Mouse (Mus musculus) lung, embryonic 15.5 days (tissue): ENCODE measurements around the gene Zc3h13. TPM values are rescaled to one million over a fixed set of nuclear protein-coding genes. Genes with fewer than 3 reads are reported as not detected.

Experiments used
- ATAC-seq: fragments of 200-750 bp; cut with Nextera tagmentation; 2 replicates; pipeline ENCODE4 v1.8.0; 2017; ENCODE audit warnings: moderate number of reproducible peaks, borderline replicate concordance; ENCODE audit not compliant: low FRiP score, low TSS enrichment; ENCODE audit errors: extremely low read depth
- H3K27ac ChIP-seq: fragments of 300-500 bp; sonication (generic); 2 replicates; pipeline ENCODE4 v1.5.1; 2015; ENCODE audit warnings: moderate library complexity, mild to moderate bottlenecking, inconsistent platforms
- H3K27me3 ChIP-seq: fragments of 300-500 bp; sonication (generic); 2 replicates; pipeline ENCODE4 v1.6.1; 2015; ENCODE audit warnings: inconsistent platforms
- H3K36me3 ChIP-seq: fragments of 300-500 bp; sonication (generic); 2 replicates; pipeline ENCODE4 v1.6.1; 2015; ENCODE audit warnings: inconsistent platforms
- H3K4me1 ChIP-seq: fragments of 300-500 bp; sonication (generic); 2 replicates; pipeline ENCODE4 v1.6.1; 2015; ENCODE audit warnings: inconsistent platforms
- H3K4me2 ChIP-seq: fragments of 300-500 bp; sonication (generic); 2 replicates; pipeline ENCODE4 v1.6.1; 2015; ENCODE audit warnings: inconsistent platforms, mild to moderate bottlenecking, moderate library complexity
- H3K4me3 ChIP-seq: fragments of 300-500 bp; sonication (generic); 2 replicates; pipeline ENCODE4 v1.5.1; 2015; ENCODE audit warnings: mild to moderate bottlenecking, inconsistent platforms
- H3K9ac ChIP-seq: fragments of 300-500 bp; sonication (generic); 2 replicates; pipeline ENCODE4 v1.6.1; 2015; ENCODE audit warnings: inconsistent platforms
- H3K9me3 ChIP-seq: fragments of 300-500 bp; sonication (generic); 2 replicates; pipeline ENCODE4 v1.6.1; 2016; ENCODE audit warnings: inconsistent platforms
- WGBS: fragments of 180-500 bp; shearing (Covaris S2); methylation state at CpG from one replicate; pipeline ENCODE4 v1.1.7; 2015; 5-methylcytosine and 5-hydroxymethylcytosine counted together
- polyA plus RNA-seq: library from polyadenylated mRNA; unstranded; fragments of >200 nt; fragmentation: Nextera tagmentation; extraction: Ambion mirVana; gene quantifications from 2 replicates; pipeline ENCODE4 v1.2.1, GENCODE M21; 2015

The Zc3h13 gene
- polyA plus RNA-seq, 1 experiment from 2014 or later, result 31.2 TPM

GRCm38 (mm10) chr14:75279716-75280115 lies 4.5 kb upstream of the Zc3h13 start:
- Histone ChIP-seq H3K9me3 (no peaks in the 10 kb centered on the region), H3K27me3 (no peaks in the 10 kb centered on the region), H3K4me1 (peaks cover 9% of the 10 kb centered on the region), H3K27ac (no peak overlapping the region), H3K4me3 (no peak overlapping the region), H3K4me2 (no peak overlapping the region), H3K36me3 (no peaks in the 10 kb centered on the region), H3K9ac (no peak overlapping the region)
- ATAC-seq, result no peak
- 79% methylated on average over 6 of the region's 6 CpGs for WGBS

GRCm38 (mm10) chr14:75280406-75280805 lies 3.8 kb upstream of the Zc3h13 start:
- Histone ChIP-seq H3K36me3 (no peaks in the 10 kb centered on the region), H3K27ac (no peak overlapping the region), H3K27me3 (no peaks in the 10 kb centered on the region), H3K4me2 (no peak overlapping the region), H3K4me1 (peaks cover 15% of the 10 kb centered on the region), H3K9ac (no peak overlapping the region), H3K4me3 (no peak overlapping the region), H3K9me3 (no peaks in the 10 kb centered on the region)
- ATAC-seq, result peak; percentile 12; the same call in 1 of the 2 replicates
- WGBS, result 23% methylated on average over 5 of the region's 5 CpGs

GRCm38 (mm10) chr14:75283609-75284192 lies 472 bp upstream of the Zc3h13 start:
- peak overlapping the region; percentile 89 for H3K9ac ChIP-seq
- H3K36me3 ChIP-seq, result no peaks in the 10 kb centered on the region
- no peaks in the 10 kb centered on the region for H3K9me3 ChIP-seq
- peak overlapping the region; percentile 58 for H3K27ac ChIP-seq
- no peaks in the 10 kb centered on the region for H3K27me3 ChIP-seq
- H3K4me3 ChIP-seq, result peak overlapping the region; percentile 97
- H3K4me1 ChIP-seq, result peaks cover 16% of the 10 kb centered on the region
- peak overlapping the region; percentile 78 for H3K4me2 ChIP-seq
- 5% methylated on average over 19 of the region's 19 CpGs for WGBS
- no peak for ATAC-seq

DNA sequence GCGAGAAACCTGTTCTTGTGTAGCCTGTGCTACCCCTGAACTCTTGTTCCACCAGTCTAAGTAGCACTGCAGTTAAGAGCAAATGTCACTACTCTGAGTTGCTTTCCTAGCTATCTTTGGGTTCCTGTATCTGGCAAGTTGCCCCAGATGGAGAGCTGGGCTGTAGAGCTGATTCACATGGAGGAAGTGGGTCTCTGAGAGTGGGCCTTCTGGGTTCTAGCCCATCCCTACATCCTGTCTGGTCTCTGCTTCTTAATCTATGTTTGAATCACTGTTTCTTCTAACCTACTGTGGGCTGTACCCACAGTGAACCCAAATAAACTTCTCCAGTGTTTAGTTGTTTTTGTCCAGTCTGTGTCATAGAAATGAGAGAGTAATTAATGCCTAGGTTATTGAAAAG lies 16.9 kb downstream of the Zc3h13 start:
- Histone ChIP-seq H3K4me1 (no peaks in the 10 kb centered on the region), H3K27me3 (no peaks in the 10 kb centered on the region), H3K4me3 (no peak overlapping the region), H3K27ac (no peak overlapping the region), H3K4me2 (no peak overlapping the region), H3K9me3 (no peaks in the 10 kb centered on the region), H3K9ac (no peak overlapping the region), H3K36me3 (no peaks in the 10 kb centered on the region)
- no peak for ATAC-seq
- 95% methylated on average over 1 of the region's 1 CpGs for WGBS

DNA sequence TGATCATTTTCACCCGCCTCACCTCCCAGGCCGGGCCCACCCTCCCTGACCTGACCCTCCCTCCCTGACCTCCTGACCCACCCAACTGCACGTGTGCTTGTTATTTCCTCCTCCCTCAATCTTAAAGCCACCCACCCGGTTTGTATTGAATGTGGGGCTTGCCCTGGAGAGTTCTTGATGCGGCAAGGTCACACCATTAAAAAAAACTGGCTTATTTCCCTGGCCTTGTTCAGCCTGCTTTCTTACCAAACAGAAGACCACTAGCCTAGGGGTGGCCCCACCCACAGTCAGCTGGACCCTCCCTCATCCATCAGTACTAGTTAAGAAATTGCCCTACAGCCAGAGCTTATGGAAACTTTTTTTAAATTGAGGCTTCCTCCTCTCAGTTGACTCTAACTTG lies 19.6 kb downstream of the Zc3h13 start:
- Histone ChIP-seq H3K4me2 (no peak overlapping the region), H3K27me3 (no peaks in the 10 kb centered on the region), H3K4me1 (no peaks in the 10 kb centered on the region), H3K9me3 (no peaks in the 10 kb centered on the region), H3K4me3 (no peak overlapping the region), H3K36me3 (no peaks in the 10 kb centered on the region), H3K27ac (no peak overlapping the region), H3K9ac (no peak overlapping the region)
- 50% methylated on average over 5 of the region's 5 CpGs for WGBS
- no peak; the same call in 1 of the 2 replicates for ATAC-seq

- Histone ChIP-seq H3K4me3 (no peak overlapping the region), H3K36me3 (no peaks in the 10 kb centered on the region; the same call in 1 of the 2 replicates), H3K27me3 (no peaks in the 10 kb centered on the region), H3K27ac (no peak overlapping the region), H3K9me3 (no peaks in the 10 kb centered on the region), H3K4me1 (no peaks in the 10 kb centered on the region), H3K9ac (no peak overlapping the region), H3K4me2 (no peak overlapping the region)
- ATAC-seq, result no peak
Observed at GRCm38 (mm10) chr14:75307855-75308254, 23.7 kb downstream of the Zc3h13 start.

DNA sequence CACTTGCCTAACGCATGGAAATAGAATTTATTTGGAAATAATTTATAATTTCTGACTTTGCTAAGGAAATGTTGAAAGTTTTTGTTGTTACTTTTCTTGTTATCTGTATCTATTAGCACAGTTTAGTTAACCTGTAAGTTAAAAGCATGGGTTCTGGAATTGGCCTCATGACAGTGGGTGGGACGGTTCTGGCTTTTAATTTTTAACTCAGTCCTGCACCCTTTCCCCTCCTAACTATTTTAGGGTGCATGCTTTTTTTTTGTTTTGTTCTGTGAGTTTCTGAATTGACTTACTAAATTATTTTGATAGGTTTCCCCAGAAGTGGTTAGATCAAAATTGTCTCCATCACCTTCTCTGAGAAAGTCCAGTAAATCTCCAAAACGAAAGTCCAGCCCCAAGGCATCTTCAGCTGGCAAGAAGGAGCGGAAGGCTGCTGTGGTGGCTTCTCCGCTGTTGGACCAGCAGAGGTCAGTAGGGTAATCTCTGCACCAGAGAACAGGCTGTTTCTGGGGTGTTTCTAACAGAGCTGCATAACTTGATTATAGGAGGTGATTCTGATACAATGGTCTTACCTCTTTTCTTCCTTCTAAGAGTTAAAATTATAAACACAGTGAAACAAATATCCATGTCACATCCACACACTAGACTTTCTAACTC lies 25.3 kb downstream of the Zc3h13 start:
- 67% methylated on average over 5 of the region's 5 CpGs for WGBS
- Histone ChIP-seq H3K27ac (no peak overlapping the region), H3K27me3 (no peaks in the 10 kb centered on the region), H3K9ac (no peak overlapping the region), H3K9me3 (no peaks in the 10 kb centered on the region), H3K4me2 (no peak overlapping the region), H3K36me3 (no peaks in the 10 kb centered on the region; the same call in 1 of the 2 replicates), H3K4me1 (no peaks in the 10 kb centered on the region), H3K4me3 (no peak overlapping the region)
- no peak for ATAC-seq

DNA sequence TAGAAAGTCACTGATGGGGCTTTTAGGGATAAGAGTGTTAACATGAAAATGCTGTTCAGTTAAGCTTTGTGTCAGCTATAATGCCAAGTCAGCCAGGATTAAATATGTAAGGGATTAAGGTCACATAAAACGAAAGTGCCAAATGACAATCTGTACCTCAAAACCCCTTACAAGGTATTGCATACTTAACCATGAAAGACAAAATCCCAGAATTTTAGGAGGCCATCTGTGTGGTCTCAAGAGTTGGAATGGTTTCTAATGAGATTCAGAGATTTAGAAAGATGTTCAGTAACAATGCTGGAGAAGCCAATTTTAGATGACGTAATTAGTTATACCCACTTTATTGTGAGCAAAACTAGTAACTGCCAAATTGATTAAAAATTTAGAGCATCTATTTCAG lies 30.3 kb downstream of the Zc3h13 start:
- Histone ChIP-seq H3K4me2 (no peak overlapping the region), H3K9ac (no peak overlapping the region), H3K27ac (no peak overlapping the region), H3K27me3 (no peaks in the 10 kb centered on the region), H3K4me1 (no peaks in the 10 kb centered on the region), H3K36me3 (no peaks in the 10 kb centered on the region; the same call in 1 of the 2 replicates), H3K4me3 (no peak overlapping the region), H3K9me3 (no peaks in the 10 kb centered on the region)
- 88% methylated on average over 2 of the region's 2 CpGs for WGBS
- no peak for ATAC-seq

DNA sequence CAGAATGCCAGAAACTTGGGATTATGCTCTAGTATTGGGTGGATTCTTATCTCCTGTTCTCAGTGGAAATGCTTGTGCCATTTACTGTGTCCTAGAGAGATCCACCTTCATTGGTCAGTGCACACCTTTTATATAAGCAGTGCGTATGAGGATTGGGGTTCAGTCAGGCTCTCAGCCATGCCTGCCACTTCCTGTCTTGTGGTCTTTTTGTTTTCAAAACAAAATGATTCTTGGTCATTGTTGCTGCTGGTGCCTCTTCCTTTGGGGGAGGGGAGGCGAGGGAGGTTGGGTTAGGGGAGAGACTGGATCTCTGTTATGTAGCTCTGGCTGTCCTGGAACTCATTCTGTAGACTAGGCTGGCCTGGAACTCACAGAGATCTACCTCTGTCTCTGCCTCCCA lies 34.6 kb downstream of the Zc3h13 start:
- H3K9ac ChIP-seq, result no peak overlapping the region
- peaks cover 21% of the 10 kb centered on the region for H3K36me3 ChIP-seq
- H3K4me3 ChIP-seq, result no peak overlapping the region
- H3K4me2 ChIP-seq, result no peak overlapping the region
- no peak for ATAC-seq
- H3K27ac ChIP-seq, result no peak overlapping the region
- no peaks in the 10 kb centered on the region for H3K27me3 ChIP-seq
- 80% methylated on average over 2 of the region's 2 CpGs for whole genome bisulfite sequencing
- no peaks in the 10 kb centered on the region for H3K4me1 ChIP-seq
- H3K9me3 ChIP-seq, result no peaks in the 10 kb centered on the region

DNA sequence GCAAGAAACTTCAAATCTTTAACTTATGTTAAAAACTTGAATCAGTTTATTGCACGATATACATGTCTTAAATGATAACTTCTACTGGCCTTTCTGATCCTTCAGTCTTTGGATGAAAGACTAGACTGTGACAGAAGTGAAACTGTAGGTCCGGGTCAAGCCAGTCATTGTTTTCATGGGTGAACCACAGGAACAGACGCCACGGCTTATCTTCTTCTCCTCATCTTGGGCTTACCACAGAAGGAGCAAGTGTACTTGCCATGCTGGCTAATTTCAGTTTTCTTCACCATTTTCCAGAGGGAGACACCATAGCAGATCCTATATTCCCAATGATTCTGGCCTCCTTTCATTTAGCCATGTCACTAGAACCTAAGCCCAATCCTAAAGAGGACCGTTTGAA lies 36.1 kb downstream of the Zc3h13 start:
- 94% methylated on average over 5 of the region's 5 CpGs for WGBS
- H3K9ac ChIP-seq, result no peak overlapping the region
- no peak overlapping the region for H3K27ac ChIP-seq
- no peak overlapping the region for H3K4me2 ChIP-seq
- H3K4me3 ChIP-seq, result no peak overlapping the region
- H3K9me3 ChIP-seq, result no peaks in the 10 kb centered on the region
- ATAC-seq, result no peak
- peaks cover 24% of the 10 kb centered on the region for H3K36me3 ChIP-seq
- H3K4me1 ChIP-seq, result no peaks in the 10 kb centered on the region
- H3K27me3 ChIP-seq, result no peaks in the 10 kb centered on the region

GRCm38 (mm10) chr14:75323354-75323753 lies 39.2 kb downstream of the Zc3h13 start:
- WGBS, result 96% methylated on average over 32 of the region's 32 CpGs

GRCm38 (mm10) chr14:75328062-75328461 lies 43.9 kb downstream of the Zc3h13 start:
- Histone ChIP-seq H3K36me3 (peaks cover 49% of the 10 kb centered on the region), H3K4me3 (no peak overlapping the region), H3K9ac (no peak overlapping the region), H3K9me3 (no peaks in the 10 kb centered on the region), H3K27me3 (no peaks in the 10 kb centered on the region), H3K27ac (no peak overlapping the region), H3K4me2 (no peak overlapping the region), H3K4me1 (no peaks in the 10 kb centered on the region)
- WGBS, result 76% methylated on average over 8 of the region's 8 CpGs
- no peak for ATAC-seq

More at GRCm38 (mm10) chr14:75323354-75323753, 39.2 kb downstream of the Zc3h13 start:
- Histone ChIP-seq H3K27me3 (no peaks in the 10 kb centered on the region), H3K4me2 (no peak overlapping the region), H3K9ac (no peak overlapping the region), H3K27ac (no peak overlapping the region), H3K36me3 (peaks cover 30% of the 10 kb centered on the region), H3K9me3 (no peaks in the 10 kb centered on the region), H3K4me1 (no peaks in the 10 kb centered on the region), H3K4me3 (no peak overlapping the region)
- no peak for ATAC-seq
